Mouse (Mus musculus): ENCODE results near the gene Ust. TPM values are rescaled to one million over a fixed set of nuclear protein-coding genes. Genes with fewer than 3 reads are reported as not detected.
"Not testable (repeated sequence)": the region's sequence is repeated elsewhere in the genome, so short reads cannot be mapped to it uniquely, and the experiment has no call there.

Ust gene
- polyA plus RNA-seq (2015; fragmentation: Nextera tagmentation; extraction: Ambion mirVana): 3.4 TPM in 2 replicates

GRCm38 (mm10) chr10:8518141-8519013 lies at the start of gene Ust:
TSS of gene Ust (minus strand) at chr10:8518825.
- ATAC-seq (ENCODE audit: insufficient read depth, low FRiP score): peak; percentile 95

GRCm38 (mm10) chr10:8561366-8561765 lies 42.7 kb upstream of the Ust start:
- Histone ChIP-seq H3K27ac (ENCODE audit: low read length) (no peak overlapping the region), H3K4me2 (ENCODE audit: low read depth, low read length) (no peak overlapping the region), H3K36me3 (ENCODE audit: control insufficient read depth, insufficient read depth, low read length) (no peaks in the 10 kb centered on the region), H3K4me1 (ENCODE audit: control insufficient read depth, insufficient read depth, low read length) (no peaks in the 10 kb centered on the region), H3K9me3 (replicated peaks; ENCODE audit: control insufficient read depth, low read length) (no peaks in the 10 kb centered on the region), H3K9ac (ENCODE audit: low read length) (no peak overlapping the region), H3K4me3 (replicated peaks; ENCODE audit: low read length) (no peak overlapping the region), H3K27me3 (ENCODE audit: control insufficient read depth, insufficient read depth, low read length) (no peaks in the 10 kb centered on the region)
- ATAC-seq (ENCODE audit: insufficient read depth, low FRiP score): no peak
- WGBS: 75% methylated on average over 4 of the region's 4 CpGs

More at GRCm38 (mm10) chr10:8518141-8519013, at the start of gene Ust:
- H3K27me3 ChIP-seq (ENCODE audit: control insufficient read depth, insufficient read depth, low read length): no peaks in the 10 kb centered on the region
- 0 out of 2 replicates have a peak, but pooled peaks cover 4% of the 10 kb centered on the region for H3K9me3 ChIP-seq (replicated peaks; ENCODE audit: control insufficient read depth, low read length)
- peaks cover 4% of the 10 kb centered on the region; the same call in 1 of the 2 replicates for H3K4me1 ChIP-seq (ENCODE audit: control insufficient read depth, insufficient read depth, low read length)
- 1% methylated on average over 70 of the region's 78 CpGs for WGBS
- H3K36me3 ChIP-seq (ENCODE audit: control insufficient read depth, insufficient read depth, low read length): no peaks in the 10 kb centered on the region
- peak within 1 kb of the TSS; percentile 80 for H3K9ac ChIP-seq (ENCODE audit: low read length)
- H3K27ac ChIP-seq (ENCODE audit: low read length): peak within 1 kb of the TSS; percentile 80
- H3K4me2 ChIP-seq (ENCODE audit: low read depth, low read length): peak within 1 kb of the TSS; percentile 89
- H3K4me3 ChIP-seq (replicated peaks; ENCODE audit: low read length): peak within 1 kb of the TSS; percentile 83

- not testable (repeated sequence) for H3K4me2 ChIP-seq (ENCODE audit: low read depth, low read length); H3K27me3 ChIP-seq (ENCODE audit: control insufficient read depth, insufficient read depth, low read length); H3K36me3 ChIP-seq (ENCODE audit: control insufficient read depth, insufficient read depth, low read length); H3K27ac ChIP-seq (ENCODE audit: low read length); H3K9me3 ChIP-seq (replicated peaks; ENCODE audit: control insufficient read depth, low read length); H3K9ac ChIP-seq (ENCODE audit: low read length); H3K4me3 ChIP-seq (replicated peaks; ENCODE audit: low read length); H3K4me1 ChIP-seq (ENCODE audit: control insufficient read depth, insufficient read depth, low read length); ATAC-seq (ENCODE audit: insufficient read depth, low FRiP score)
- WGBS: 74% methylated on average over 6 of the region's 6 CpGs
These were observed 40.9 kb upstream of the Ust start for GRCm38 (mm10) chr10:8559566-8559965.

GRCm38 (mm10) chr10:8552239-8552638 lies 33.6 kb upstream of the Ust start:
- ATAC-seq (ENCODE audit: insufficient read depth, low FRiP score); H3K9me3 ChIP-seq (replicated peaks; ENCODE audit: control insufficient read depth, low read length); H3K4me1 ChIP-seq (ENCODE audit: control insufficient read depth, insufficient read depth, low read length); H3K9ac ChIP-seq (ENCODE audit: low read length); H3K27me3 ChIP-seq (ENCODE audit: control insufficient read depth, insufficient read depth, low read length); H3K36me3 ChIP-seq (ENCODE audit: control insufficient read depth, insufficient read depth, low read length); H3K4me3 ChIP-seq (replicated peaks; ENCODE audit: low read length); H3K4me2 ChIP-seq (ENCODE audit: low read depth, low read length); H3K27ac ChIP-seq (ENCODE audit: low read length): not testable (repeated sequence)

- not testable (repeated sequence) for ATAC-seq (ENCODE audit: insufficient read depth, low FRiP score); H3K9ac ChIP-seq (ENCODE audit: low read length); H3K9me3 ChIP-seq (replicated peaks; ENCODE audit: control insufficient read depth, low read length); H3K4me1 ChIP-seq (ENCODE audit: control insufficient read depth, insufficient read depth, low read length); H3K27me3 ChIP-seq (ENCODE audit: control insufficient read depth, insufficient read depth, low read length); H3K36me3 ChIP-seq (ENCODE audit: control insufficient read depth, insufficient read depth, low read length); H3K4me3 ChIP-seq (replicated peaks; ENCODE audit: low read length); H3K4me2 ChIP-seq (ENCODE audit: low read depth, low read length); H3K27ac ChIP-seq (ENCODE audit: low read length)
- WGBS: 90% methylated on average over 4 of the region's 4 CpGs
These were observed 33.0 kb upstream of the Ust start for GRCm38 (mm10) chr10:8551601-8552000.

GRCm38 (mm10) chr10:8541514-8541913 lies 22.9 kb upstream of the Ust start:
- no peaks in the 10 kb centered on the region for H3K4me1 ChIP-seq (ENCODE audit: control insufficient read depth, insufficient read depth, low read length)
- H3K9ac ChIP-seq (ENCODE audit: low read length): no peak overlapping the region
- no peak overlapping the region for H3K27ac ChIP-seq (ENCODE audit: low read length)
- H3K27me3 ChIP-seq (ENCODE audit: control insufficient read depth, insufficient read depth, low read length): no peaks in the 10 kb centered on the region
- H3K4me2 ChIP-seq (ENCODE audit: low read depth, low read length): no peak overlapping the region
- H3K4me3 ChIP-seq (replicated peaks; ENCODE audit: low read length): no peak overlapping the region
- WGBS: 16% methylated on average over 1 of the region's 1 CpGs
- no peaks in the 10 kb centered on the region for H3K9me3 ChIP-seq (replicated peaks; ENCODE audit: control insufficient read depth, low read length)
- no peaks in the 10 kb centered on the region for H3K36me3 ChIP-seq (ENCODE audit: control insufficient read depth, insufficient read depth, low read length)
- ATAC-seq (ENCODE audit: insufficient read depth, low FRiP score): no peak

GRCm38 (mm10) chr10:8535445-8535844 lies 16.8 kb upstream of the Ust start:
- no peaks in the 10 kb centered on the region for H3K27me3 ChIP-seq (ENCODE audit: control insufficient read depth, insufficient read depth, low read length)
- no peak overlapping the region for H3K4me3 ChIP-seq (replicated peaks; ENCODE audit: low read length)
- H3K36me3 ChIP-seq (ENCODE audit: control insufficient read depth, insufficient read depth, low read length): no peaks in the 10 kb centered on the region
- no peaks in the 10 kb centered on the region for H3K4me1 ChIP-seq (ENCODE audit: control insufficient read depth, insufficient read depth, low read length)
- no peak for ATAC-seq (ENCODE audit: insufficient read depth, low FRiP score)
- no peak overlapping the region for H3K4me2 ChIP-seq (ENCODE audit: low read depth, low read length)
- no peak overlapping the region for H3K9ac ChIP-seq (ENCODE audit: low read length)
- 91% methylated on average over 3 of the region's 3 CpGs for WGBS
- H3K27ac ChIP-seq (ENCODE audit: low read length): no peak overlapping the region
- no peaks in the 10 kb centered on the region for H3K9me3 ChIP-seq (replicated peaks; ENCODE audit: control insufficient read depth, low read length)

- WGBS: 79% methylated on average over 3 of the region's 3 CpGs
- ATAC-seq (ENCODE audit: insufficient read depth, low FRiP score): no peak
These were observed 13.0 kb upstream of the Ust start for GRCm38 (mm10) chr10:8531651-8532050.

GRCm38 (mm10) chr10:8530505-8531051 lies 12.0 kb upstream of the Ust start:
- Histone ChIP-seq H3K9ac (ENCODE audit: low read length) (no peak overlapping the region), H3K36me3 (ENCODE audit: control insufficient read depth, insufficient read depth, low read length) (no peaks in the 10 kb centered on the region), H3K27me3 (ENCODE audit: control insufficient read depth, insufficient read depth, low read length) (no peaks in the 10 kb centered on the region), H3K9me3 (replicated peaks; ENCODE audit: control insufficient read depth, low read length) (no peaks in the 10 kb centered on the region), H3K4me3 (replicated peaks; ENCODE audit: low read length) (no peak overlapping the region), H3K27ac (ENCODE audit: low read length) (no peak overlapping the region), H3K4me2 (ENCODE audit: low read depth, low read length) (no peak overlapping the region), H3K4me1 (ENCODE audit: control insufficient read depth, insufficient read depth, low read length) (no peaks in the 10 kb centered on the region)
- WGBS: 67% methylated on average over 4 of the region's 4 CpGs
- ATAC-seq (ENCODE audit: insufficient read depth, low FRiP score): no peak

More at GRCm38 (mm10) chr10:8531651-8532050, 13.0 kb upstream of the Ust start:
- H3K4me3 ChIP-seq (replicated peaks; ENCODE audit: low read length): no peak overlapping the region
- no peak overlapping the region for H3K4me2 ChIP-seq (ENCODE audit: low read depth, low read length)
- no peak overlapping the region for H3K27ac ChIP-seq (ENCODE audit: low read length)
- no peaks in the 10 kb centered on the region for H3K9me3 ChIP-seq (replicated peaks; ENCODE audit: control insufficient read depth, low read length)
- no peak overlapping the region for H3K9ac ChIP-seq (ENCODE audit: low read length)
- H3K27me3 ChIP-seq (ENCODE audit: control insufficient read depth, insufficient read depth, low read length): no peaks in the 10 kb centered on the region
- no peaks in the 10 kb centered on the region for H3K4me1 ChIP-seq (ENCODE audit: control insufficient read depth, insufficient read depth, low read length)
- no peaks in the 10 kb centered on the region for H3K36me3 ChIP-seq (ENCODE audit: control insufficient read depth, insufficient read depth, low read length)

All from stomach, embryonic 16.5 days (tissue).